Mouse (Mus musculus) megakaryocyte, embryonic 14.5 days (primary cell): ENCODE results near the gene B4galt2. TPM values are rescaled to one million over a fixed set of nuclear protein-coding genes. Genes with fewer than 3 reads are reported as not detected.

Source experiments
- H3K27me3 ChIP-seq: replicated peaks from 2 replicates; pipeline ENCODE3; 2012; ENCODE audit warnings: inconsistent platforms
- H3K36me3 ChIP-seq: replicated peaks from 2 replicates; pipeline ENCODE3; 2012; ENCODE audit warnings: low read length, inconsistent platforms, mixed read lengths
- H3K4me1 ChIP-seq: 2 replicates; pipeline ENCODE4 v1.6.1; 2012; ENCODE audit warnings: inconsistent platforms
- H3K4me3 ChIP-seq: replicated peaks from 2 replicates; pipeline ENCODE3; 2012; ENCODE audit warnings: moderate library complexity, mild to moderate bottlenecking, inconsistent platforms
- H3K9me3 ChIP-seq: 2 replicates; pipeline ENCODE4 v1.6.1; 2012; ENCODE audit warnings: inconsistent platforms
- FLI1 ChIP-seq: IDR thresholded peaks from 2 replicates; pipeline ENCODE4 v1.6.1; 2012; ENCODE audit warnings: low read length, inconsistent platforms, mixed read lengths
- GATA1 ChIP-seq: IDR thresholded peaks from 3 replicates; pipeline ENCODE4 v1.6.1; 2012; ENCODE audit warnings: mixed read lengths, low read length, inconsistent platforms, borderline replicate concordance
- polyA plus RNA-seq: library from polyadenylated mRNA; stranded (reverse); fragments of >175 nt; gene quantifications from 2 replicates; pipeline ENCODE4 v1.2.3, GENCODE M21; 2012; ENCODE audit warnings: low replicate concordance; ENCODE audit not compliant: insufficient read depth

Gene B4galt2
- polyA plus RNA-seq, 1 experiment, result 1.5 TPM

DNA sequence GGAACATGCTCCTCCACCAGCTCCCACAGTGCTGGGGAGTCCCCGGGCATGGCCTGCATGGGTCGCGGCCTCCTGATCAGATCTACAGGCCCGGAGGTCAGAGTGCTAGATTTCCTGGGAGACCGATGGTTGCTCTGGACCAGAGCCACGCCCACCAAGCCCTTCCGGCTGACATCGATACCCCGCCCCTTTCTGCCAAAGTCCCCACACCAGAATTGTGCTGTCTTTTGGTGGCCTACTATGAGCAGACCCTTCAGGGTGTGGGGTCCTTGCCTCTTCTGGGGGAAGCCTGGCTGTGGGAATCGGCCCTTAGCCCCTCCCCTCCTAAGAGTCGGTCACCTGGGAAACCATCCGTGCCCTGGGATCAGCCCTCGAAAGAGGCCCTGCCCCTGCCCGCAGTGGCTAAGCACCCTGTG lies 10.8 kb downstream of the B4galt2 start, which contains the start of gene Ccdc24:
Gene Ccdc24 (minus strand): TSS at position 87 of the 416 bp plus-strand sequence.
- Histone ChIP-seq H3K36me3 (no peaks in the 10 kb centered on the region), H3K4me1 (peaks cover 15% of the 10 kb centered on the region), H3K27me3 (peaks cover 83% of the 10 kb centered on the region), H3K9me3 (no peaks in the 10 kb centered on the region), H3K4me3 (peak within 1 kb of the TSS; percentile 26)
- TF ChIP-seq GATA1 (no peak), FLI1 (no peak)

DNA sequence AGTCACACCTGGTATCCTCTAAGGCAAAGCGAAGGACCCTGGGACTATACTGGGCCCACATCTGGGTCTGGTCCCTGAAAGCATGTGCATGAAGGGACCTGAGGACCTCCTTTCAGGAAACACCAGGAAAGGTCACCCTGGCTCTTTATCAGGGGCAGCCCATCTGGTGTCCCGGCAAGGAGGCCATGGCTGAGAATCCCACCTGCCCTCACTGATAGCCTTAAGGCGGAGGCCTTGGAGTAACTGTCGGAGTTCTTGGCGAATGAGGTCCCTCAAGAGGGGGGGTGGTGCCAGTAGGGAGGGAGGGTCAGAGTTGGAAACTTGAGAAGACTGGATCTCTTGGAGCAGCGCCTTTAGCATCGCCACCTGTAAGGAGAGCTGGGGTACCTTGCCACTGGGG lies 11.5 kb downstream of the B4galt2 start:
- no peaks in the 10 kb centered on the region for H3K9me3 ChIP-seq
- TF ChIP-seq GATA1 (no peak), FLI1 (no peak)
- no peak overlapping the region for H3K4me3 ChIP-seq
- peaks cover 16% of the 10 kb centered on the region for H3K4me1 ChIP-seq
- H3K36me3 ChIP-seq, result no peaks in the 10 kb centered on the region
- peaks cover 83% of the 10 kb centered on the region for H3K27me3 ChIP-seq

DNA sequence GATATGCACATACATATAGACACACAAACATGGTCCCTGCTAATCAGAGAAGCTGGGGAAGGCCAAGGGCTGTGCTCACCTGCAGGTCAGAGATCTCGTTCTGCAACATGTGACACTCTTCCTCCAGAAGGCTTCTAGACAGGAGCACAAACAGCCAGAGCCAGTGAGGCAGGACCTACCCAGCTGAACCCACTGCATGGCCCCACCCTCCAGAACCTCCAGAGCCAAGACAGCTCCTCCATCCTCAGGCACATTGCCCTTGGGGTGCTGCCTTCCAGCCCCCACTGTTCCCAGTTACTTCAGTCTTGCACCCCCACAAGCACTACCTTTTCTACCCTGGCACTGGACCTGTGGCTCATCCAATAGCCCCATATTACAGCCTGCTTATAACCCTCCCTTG lies 12.8 kb downstream of the B4galt2 start:
- peaks cover 16% of the 10 kb centered on the region for H3K4me1 ChIP-seq
- no peaks in the 10 kb centered on the region for H3K36me3 ChIP-seq
- no peak overlapping the region for H3K4me3 ChIP-seq
- H3K27me3 ChIP-seq, result peaks cover 86% of the 10 kb centered on the region
- no peaks in the 10 kb centered on the region for H3K9me3 ChIP-seq
- TF ChIP-seq FLI1 (no peak), GATA1 (no peak)

DNA sequence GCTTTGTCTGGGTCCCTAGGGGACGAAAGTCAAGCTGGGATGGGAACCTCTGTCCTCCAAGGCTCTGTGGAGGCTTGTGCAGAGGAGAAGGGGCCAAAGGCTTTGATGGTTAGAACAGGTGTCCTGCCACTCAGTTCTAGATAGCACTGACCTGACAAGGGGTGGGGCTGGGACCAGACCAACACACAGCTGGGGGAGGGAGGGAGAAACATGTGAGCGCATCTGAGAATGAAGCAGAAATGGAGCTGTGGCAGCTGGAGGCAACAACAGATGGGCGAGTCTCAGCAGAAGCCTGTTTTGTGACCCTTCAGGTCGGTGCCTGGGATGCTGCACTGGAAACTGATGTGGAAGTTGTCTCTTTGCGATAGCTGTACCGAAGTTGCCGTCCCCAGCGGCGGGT lies 14.0 kb downstream of the B4galt2 start:
- Histone ChIP-seq H3K4me1 (peaks cover 16% of the 10 kb centered on the region), H3K27me3 (peaks cover 89% of the 10 kb centered on the region), H3K36me3 (no peaks in the 10 kb centered on the region), H3K9me3 (no peaks in the 10 kb centered on the region), H3K4me3 (no peak overlapping the region)
- TF ChIP-seq FLI1 (no peak), GATA1 (no peak)

DNA sequence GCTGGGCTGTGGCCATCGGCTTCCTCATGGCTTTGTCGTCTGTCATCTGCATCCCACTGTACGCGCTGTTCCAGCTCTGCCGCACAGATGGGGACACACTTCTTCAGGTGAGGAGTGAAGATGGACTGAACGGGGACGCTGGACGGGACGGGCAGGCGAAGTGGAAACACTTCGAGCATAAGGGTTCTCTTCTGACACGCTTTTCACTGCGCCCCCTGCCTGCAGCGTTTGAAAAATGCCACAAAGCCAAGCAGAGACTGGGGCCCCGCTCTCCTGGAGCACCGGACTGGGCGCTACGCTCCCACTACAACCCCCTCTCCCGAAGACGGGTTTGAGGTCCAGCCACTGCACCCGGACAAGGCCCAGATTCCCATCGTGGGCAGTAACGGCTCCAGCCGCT lies 15.5 kb downstream of the B4galt2 start:
- peak overlapping the region; percentile 75 for H3K4me3 ChIP-seq
- H3K4me1 ChIP-seq, result peaks cover 17% of the 10 kb centered on the region
- no peaks in the 10 kb centered on the region for H3K36me3 ChIP-seq
- no peaks in the 10 kb centered on the region for H3K9me3 ChIP-seq
- no peak for TF ChIP-seq GATA1
- TF ChIP-seq FLI1, result no peak
- peaks cover 92% of the 10 kb centered on the region for H3K27me3 ChIP-seq

DNA sequence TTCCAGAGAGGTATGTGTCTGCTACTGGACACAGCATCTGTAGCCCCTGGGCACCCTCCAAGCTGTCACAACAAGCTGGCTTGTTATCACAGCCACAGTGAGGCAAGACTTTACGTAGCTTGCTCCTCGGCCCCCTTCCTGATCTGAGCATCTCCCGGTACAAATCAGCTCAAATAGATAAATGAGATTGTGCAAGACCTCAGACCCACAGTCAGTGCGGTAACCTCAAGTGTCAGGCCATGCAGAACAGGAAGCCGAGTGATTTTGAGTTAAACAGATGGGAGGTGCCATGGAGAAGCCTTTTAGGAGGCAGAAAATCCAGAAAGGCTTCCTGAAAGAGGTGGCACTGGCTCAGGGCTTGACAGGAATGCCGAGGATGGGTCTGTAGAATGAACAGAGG lies 16.3 kb downstream of the B4galt2 start:
- Histone ChIP-seq H3K4me3 (no peak overlapping the region), H3K27me3 (peaks cover 91% of the 10 kb centered on the region), H3K4me1 (peaks cover 17% of the 10 kb centered on the region), H3K9me3 (no peaks in the 10 kb centered on the region), H3K36me3 (no peaks in the 10 kb centered on the region)
- TF ChIP-seq GATA1, result no peak

DNA sequence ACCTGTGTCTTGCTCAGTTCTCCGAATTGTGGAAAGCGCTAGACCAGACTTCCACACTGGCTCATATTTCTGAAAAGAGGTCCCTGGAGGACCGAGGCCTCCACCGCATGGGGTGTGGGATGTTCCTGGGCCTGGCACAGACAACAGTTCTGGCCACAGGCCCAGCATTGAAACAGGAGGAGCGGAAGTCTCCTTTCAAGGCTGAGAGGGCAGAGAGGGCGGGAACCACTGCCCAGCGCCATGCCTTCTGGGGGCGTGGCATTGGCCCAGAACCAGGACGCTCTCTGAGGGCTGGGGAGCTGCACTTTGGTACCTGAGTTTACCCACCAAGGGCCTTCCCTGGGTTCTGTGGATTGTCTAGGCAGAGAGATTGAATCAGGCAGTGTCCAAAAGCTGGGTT lies 17.2 kb downstream of the B4galt2 start:
- peaks cover 91% of the 10 kb centered on the region for H3K27me3 ChIP-seq
- no peak overlapping the region for H3K4me3 ChIP-seq
- no peaks in the 10 kb centered on the region for H3K9me3 ChIP-seq
- peaks cover 20% of the 10 kb centered on the region for H3K4me1 ChIP-seq
- TF ChIP-seq FLI1 (no peak), GATA1 (no peak)
- no peaks in the 10 kb centered on the region for H3K36me3 ChIP-seq

DNA sequence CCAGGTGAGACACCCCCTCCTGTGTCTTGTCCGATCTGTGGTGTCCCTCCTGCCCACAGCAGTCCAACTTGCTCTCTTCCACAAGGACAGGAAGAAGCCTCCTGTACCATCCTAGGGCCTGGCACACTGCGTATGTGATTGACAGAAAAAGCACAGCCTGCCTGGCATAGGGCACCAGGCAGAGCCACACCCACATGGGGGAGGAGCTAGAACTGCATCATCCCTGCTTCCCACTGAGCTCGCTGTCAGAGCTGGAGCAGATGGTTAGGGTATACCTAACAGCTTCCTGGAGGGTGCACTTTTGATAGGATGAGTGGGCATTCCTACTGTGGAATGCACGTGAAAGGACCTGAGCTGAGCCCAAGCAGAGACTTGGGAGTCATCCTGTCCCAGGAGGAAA lies 20.5 kb downstream of the B4galt2 start:
- Histone ChIP-seq H3K27me3 (peaks cover 76% of the 10 kb centered on the region), H3K4me1 (peaks cover 19% of the 10 kb centered on the region), H3K9me3 (no peaks in the 10 kb centered on the region), H3K36me3 (no peaks in the 10 kb centered on the region), H3K4me3 (peak overlapping the region; percentile 23)
- TF ChIP-seq FLI1 (no peak), GATA1 (no peak)

DNA sequence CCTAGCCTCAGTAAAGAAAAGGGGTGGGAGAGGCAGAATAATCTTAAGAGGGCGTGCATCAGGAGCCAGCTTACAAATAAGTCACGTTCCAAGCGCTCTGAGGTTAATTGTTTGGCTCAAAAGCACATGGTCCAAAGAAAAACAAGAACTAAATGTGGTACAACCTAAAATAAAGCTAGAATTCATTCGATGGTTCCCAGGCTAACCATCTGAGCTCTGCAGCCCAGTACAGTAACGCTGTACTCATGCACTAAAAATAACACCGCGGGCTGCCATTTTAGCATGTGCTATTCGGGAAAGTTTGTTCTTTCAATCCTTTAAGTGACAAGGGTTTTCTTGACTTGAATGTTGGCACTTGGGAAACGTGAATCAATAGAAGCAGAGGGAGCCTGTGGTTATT lies 22.7 kb downstream of the B4galt2 start:
- no peak overlapping the region for H3K4me3 ChIP-seq
- peaks cover 75% of the 10 kb centered on the region for H3K27me3 ChIP-seq
- H3K4me1 ChIP-seq, result peaks cover 18% of the 10 kb centered on the region
- no peaks in the 10 kb centered on the region for H3K9me3 ChIP-seq
- H3K36me3 ChIP-seq, result peaks cover 9% of the 10 kb centered on the region
- TF ChIP-seq GATA1 (no peak), FLI1 (no peak)

DNA sequence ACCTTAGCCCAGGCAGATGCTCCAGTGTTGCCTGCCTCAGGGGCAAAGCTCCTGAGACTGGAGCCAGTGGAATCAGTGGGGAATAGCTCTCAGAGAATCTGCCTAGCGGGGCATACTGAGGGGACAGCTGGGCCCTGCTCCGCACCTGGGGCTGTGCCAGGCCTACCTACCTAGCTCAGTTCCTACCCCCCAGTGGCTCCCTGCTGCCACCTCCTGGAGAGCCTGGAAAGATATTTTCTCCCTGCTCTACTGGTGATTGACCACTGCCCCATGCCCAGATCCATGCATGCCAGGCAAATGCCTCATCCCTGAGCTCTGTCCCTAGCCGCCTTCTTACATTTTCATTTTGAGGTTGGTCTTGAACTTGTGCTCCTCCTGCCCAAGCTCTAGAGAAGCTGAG lies 24.5 kb downstream of the B4galt2 start:
- H3K9me3 ChIP-seq, result no peaks in the 10 kb centered on the region
- no peak overlapping the region for H3K4me3 ChIP-seq
- peaks cover 9% of the 10 kb centered on the region for H3K36me3 ChIP-seq
- no peak for TF ChIP-seq FLI1
- no peak for TF ChIP-seq GATA1
- H3K27me3 ChIP-seq, result peaks cover 78% of the 10 kb centered on the region
- peaks cover 24% of the 10 kb centered on the region for H3K4me1 ChIP-seq

DNA sequence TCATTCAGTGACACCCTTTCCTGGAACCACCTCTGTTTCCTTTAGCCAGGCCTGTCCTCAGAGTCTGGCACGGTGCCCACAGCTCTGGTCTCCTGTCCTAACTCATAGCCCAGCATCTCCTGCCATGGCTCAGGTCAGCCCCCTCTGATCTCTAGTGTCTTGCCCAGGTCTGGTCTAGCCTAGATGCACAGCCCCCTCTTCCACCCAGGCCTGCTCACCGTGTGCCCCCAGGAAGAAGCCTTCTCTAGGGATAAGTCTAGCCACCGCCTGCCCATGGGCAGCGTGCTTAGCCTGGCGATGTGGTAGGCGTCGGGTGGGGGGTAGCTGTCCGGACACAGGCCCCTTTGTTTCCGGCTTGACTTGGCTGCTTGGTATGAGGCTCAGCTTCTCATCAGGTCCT lies 28.1 kb downstream of the B4galt2 start:
- no peaks in the 10 kb centered on the region for H3K9me3 ChIP-seq
- no peak overlapping the region for H3K4me3 ChIP-seq
- H3K36me3 ChIP-seq, result peaks cover 9% of the 10 kb centered on the region
- peaks cover 74% of the 10 kb centered on the region for H3K27me3 ChIP-seq
- no peak for TF ChIP-seq GATA1
- TF ChIP-seq FLI1, result no peak
- peaks cover 10% of the 10 kb centered on the region; the same call in 1 of the 2 replicates for H3K4me1 ChIP-seq
